Mouse (Mus musculus) layer of hippocampus, adult 11-12 months (tissue): ENCODE measurements around the gene Gpd2.

Experiments used
- DNase-seq: peaks from one replicate; pipeline ENCODE4 v3.0.0; 2022; ENCODE audit warnings: low spot score

Gene Gpd2

DNA sequence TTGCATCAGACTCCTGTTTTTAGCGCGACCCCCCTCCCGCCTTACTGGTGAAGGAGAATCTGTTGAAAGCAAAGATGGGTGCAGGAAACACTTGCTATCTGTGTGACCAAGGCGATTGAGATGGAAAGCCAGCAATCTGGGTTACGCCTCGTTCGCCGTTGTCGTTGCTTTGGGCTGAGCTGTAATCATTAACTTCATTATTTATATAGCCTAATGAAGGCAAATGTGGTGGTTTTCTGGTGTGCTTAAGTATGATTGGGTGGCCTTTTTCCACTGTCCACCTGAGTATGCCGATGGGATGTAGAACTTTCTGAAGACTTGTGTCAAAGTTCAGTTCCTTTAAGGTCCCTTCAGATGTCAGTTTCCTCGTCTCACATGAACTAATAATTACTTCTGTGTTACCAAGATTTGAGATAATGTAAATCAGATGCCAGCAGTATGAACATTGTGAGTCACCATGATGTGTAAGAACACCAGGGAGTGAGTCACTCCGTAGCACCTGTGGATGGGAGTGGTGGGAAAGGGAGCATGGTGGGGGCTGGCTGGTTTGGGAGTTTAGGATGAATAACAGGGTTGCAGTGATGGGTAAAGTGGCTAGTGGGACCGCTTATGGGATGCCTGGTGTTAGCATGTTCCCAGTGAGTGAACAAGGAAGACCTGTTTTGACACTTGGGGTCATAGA lies 14.3 kb downstream of the Gpd2 start:
- no peak for DNase-seq

DNA sequence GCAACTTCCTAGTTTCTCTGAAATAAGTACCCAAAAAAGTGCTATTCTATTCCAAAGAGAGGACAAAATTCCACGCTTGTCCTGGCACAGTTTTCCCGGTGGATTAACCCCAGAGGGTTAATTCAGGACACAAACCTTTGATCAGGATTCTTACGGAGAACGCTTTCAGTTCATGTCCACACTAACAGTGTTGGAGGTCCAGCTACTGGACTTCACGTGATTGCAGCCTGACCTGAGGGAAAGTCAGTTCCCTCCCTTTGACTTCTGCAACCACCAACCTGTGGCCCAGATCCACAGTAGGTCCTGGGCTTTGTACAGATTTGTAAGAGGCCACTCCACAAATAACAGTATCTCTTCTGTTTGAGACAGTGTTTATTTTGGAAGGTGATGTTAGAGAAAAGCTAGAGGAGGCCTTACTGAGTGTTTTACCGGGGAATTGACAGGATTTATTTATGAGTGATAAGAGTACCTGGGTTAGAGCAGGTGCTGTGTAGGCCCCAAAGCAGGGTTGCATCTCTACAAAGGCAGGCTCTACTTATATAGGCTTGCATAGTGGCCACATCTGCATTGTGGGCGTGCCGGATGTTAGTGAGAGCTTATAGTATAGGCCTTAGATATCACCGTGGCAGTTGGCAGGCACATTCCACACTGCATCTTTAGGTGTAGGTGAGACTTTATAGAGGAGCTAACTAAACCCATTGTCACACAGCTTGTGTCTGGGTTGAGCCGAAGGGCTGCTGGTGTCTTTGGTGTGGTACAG lies 15.3 kb downstream of the Gpd2 start:
- no peak for DNase-seq

DNA sequence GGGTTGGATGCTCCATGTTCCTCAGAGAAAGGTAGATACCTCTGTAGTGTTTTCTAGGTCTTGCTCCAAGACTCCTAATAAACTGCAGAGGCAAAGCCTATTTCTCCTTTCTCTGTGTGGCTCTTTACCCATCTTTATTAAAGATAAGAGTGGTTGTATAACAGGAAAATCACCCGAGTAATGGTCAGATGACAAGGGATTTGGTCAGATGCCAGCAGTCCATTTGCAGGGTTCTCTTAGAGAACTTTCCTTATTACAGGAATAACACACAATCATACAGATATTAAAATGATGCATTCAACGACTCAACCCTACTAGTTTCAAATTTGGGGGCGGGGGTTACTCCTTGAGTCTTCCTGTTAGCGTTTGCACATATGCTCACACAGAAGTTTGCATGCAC lies 16.8 kb downstream of the Gpd2 start:
- no peak for DNase-seq

DNA sequence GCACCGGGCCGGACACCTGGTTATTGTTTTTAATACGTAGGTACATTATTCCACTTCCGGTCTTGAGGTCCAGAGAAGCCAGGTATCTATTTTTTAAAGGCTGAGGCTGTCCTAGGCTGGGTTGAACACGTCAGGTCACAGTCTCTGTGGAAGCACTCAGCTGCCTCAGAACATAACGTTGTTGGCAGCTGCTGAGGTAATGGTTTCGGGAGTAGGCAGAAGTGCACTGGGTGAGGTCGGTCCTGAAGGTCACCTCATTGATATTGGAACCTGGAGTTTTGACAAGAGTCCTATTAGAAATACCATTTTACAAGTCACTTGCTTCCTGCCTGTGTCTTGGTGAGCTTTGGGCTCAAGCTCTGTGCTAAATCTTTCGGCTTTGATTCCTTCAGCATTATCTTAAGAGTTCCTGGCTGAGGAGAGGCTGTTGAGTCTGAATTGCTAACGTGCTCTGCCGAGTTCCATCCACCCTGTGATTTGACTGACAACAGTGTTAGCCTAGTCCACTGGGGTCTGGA lies 17.8 kb downstream of the Gpd2 start:
- no peak for DNase-seq

DNA sequence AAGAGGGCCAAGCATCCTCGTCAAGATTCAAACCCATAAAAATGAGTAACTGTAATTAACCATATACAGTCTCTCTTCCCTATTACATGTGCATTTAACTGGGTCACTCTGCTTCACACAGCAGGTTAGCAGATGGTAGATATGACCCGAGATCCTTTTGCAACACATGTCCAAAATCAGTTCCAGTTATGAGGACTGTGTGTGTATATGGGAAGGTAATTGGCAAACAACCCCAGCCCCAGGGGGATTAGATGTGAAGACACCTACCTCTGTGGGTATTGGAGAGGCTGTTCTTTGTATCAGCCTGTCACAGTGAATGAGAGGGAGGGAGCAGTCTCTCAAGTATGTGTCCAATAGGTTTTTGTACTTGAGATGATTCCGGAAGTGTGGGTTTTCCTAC lies 18.4 kb downstream of the Gpd2 start:
- DNase-seq: no peak

DNA sequence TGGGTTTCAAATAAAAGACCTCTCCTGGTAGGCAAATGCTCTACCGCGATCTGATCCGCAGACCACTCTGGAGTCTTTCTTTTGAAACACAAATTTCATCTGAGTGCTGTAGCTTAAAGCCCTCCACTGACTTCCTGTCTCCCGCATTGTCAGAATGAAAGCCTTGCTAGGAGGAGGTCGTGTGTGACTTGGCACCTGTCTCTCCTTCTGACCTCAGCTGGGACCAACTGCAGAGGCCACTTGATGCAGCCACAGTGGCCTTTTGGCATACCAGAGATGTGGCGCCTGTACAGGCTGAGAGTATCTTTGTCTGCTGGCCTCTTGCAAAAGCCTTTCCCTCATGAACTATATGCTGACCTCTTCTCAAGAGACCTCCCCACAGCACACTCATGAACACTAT lies 19.0 kb downstream of the Gpd2 start:
- DNase-seq: no peak

DNA sequence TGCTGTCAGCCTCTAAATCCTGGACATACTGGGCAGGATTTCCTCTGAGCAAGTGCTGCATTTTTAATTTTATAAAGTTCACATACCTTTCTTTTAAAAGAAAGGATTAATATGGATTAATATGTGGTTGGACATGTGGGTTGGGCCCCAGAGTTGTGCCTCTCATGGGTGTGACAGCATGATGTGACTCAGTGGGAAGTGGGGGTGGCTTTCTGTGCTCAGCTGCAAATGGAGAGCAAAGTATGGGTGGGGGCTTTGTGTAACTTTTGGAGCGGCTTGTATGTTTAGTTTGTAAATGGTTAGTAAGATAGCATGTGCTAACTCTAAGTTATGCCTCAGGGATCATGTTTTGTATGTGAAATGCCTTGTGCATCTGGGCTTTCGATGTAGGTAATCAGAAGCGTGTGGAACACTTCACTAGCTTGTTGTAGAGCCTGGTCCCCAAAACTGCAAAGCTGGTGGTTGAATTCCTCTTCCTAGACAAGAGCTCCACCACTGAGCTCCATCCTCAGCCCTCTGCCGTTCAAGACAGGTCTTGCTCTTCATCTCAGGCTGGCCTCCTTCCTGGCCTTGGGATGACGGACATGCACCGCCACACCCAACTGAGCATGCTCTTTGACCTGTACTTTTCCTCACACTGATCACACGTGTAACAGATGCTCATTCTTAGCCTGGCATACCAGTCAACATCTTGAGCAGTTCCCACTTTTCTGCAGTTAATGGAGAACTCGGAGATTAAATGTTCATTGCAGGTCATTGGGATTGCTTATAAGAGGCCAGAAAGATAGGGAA lies 24.0 kb downstream of the Gpd2 start:
- DNase-seq: no peak

DNA sequence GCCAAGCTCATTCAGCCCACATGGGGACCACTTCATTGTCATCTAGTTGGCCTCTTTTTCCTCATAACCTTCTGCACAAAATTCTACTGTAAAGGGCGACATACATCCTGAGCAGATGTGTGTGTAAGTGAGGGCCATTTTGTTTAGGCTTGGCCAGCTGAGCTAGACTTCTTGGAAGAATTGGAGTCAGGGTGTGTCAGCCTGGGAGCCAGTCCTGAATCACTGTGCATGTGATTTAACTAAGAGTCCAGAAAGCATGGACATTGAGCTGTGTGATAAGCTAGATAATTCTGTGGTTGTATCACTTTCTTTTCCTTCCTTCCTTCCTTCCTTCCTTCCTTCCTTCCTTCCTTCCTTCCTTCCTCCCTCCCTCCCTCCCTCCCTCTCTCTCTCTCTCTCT lies 26.0 kb downstream of the Gpd2 start:
- DNase-seq: no peak

DNA sequence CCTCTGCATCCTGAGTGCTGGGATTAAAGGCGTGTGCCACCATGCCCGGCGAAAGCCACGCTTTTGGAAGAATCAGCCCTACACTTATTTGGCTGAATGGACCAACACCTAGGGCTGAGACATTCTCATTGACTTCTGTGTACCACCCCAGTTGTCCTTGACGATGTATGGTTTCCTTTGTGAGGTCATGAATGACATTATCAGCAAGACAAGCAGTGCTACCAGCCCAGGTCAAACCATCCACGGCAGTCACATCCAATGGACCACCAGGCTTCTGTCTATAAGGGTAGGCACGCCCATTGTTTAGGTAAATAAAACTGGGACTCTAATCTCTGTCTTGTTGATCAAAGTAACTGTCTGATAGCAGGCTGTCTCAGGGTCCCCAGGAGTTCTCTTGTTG lies 27.5 kb downstream of the Gpd2 start:
- DNase-seq: no peak

DNA sequence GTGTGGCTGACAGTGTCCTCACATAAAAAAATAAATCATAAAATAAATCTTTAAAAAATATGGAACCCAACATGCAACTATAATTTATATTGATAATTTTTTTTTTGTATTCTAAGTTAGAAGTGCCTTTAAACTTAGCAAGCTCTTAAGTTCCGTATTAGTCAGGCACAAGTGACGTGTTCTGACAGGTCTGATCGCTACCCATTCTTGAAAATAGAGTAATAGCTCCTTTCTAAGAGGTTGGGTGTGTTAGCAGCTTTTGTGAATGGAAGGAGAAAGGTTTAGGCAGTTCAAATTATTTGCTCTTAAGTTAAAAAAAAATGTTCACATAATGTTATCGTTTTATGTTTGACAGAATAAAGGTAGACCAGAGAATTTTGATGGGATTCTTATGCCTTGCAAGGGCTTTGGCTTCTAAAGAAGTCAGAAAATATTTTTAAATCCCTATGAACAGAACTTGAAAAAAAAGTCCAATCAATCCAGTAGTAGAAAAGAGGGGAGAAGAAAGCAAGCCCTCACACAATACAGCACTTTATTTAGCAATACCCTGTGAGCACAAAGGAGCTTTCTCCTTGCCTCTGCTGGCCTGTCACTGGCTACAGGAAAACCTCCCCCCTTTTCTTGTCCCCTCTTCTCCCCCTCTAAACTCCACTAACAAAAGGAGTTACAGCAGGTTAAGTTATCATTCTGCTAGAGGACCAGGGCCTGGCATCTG lies 29.4 kb downstream of the Gpd2 start:
- DNase-seq: no peak

DNA sequence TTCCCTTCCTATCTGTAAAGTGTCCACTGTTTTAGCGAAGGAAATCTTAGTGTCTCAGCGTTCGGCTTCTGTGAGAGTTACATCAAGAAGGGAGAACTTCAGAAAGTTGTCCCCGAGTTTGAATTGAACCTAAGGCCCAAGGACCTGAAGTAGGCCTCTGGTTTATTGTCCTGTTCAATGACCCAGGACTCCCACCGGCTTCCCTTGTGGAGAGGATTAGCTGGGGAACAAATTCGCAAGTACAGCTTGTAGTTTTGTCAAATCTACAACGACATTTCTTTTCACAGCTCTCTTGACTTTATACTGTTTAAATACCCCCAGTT lies 29.9 kb downstream of the Gpd2 start:
- no peak for DNase-seq

DNA sequence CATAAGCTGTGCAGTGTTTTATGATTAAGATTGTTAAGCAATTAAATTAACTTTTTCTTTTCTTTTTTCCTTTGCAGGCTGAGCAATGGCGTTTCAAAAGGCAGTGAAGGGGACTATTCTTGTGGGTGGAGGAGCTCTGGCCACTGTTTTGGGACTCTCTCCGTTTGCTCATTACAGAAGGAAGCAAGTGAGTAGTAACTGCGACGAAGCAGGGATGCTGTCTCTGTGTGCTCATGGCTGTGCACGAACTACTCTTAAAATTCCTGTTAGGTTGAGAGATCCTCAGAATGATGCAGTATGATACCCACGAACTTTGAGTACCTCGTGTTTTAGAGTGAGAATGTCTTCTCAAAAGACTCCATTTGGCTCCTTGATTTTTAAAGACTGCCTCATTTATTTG lies 30.5 kb downstream of the Gpd2 start:
- DNase-seq: no peak

DNA sequence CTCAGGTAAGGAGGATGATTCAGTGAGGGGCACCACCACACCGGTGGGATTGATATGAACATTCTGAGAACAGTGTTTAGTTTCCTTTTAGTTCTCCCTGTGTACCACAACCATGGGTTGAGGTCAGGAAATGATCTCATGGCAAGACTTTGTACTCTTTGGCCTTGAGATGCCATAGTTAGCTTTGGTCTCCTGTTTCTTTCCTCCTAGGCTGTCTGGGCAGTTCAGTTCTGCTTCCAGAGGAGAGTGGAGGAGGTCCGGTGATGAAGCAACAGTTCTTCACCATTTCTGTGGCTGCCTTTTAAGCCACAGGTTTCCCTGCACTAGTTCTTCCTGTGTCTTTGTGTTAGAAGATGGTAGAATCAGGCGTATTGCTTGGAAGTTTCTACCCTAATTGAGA lies 31.4 kb downstream of the Gpd2 start:
- DNase-seq: no peak

DNA sequence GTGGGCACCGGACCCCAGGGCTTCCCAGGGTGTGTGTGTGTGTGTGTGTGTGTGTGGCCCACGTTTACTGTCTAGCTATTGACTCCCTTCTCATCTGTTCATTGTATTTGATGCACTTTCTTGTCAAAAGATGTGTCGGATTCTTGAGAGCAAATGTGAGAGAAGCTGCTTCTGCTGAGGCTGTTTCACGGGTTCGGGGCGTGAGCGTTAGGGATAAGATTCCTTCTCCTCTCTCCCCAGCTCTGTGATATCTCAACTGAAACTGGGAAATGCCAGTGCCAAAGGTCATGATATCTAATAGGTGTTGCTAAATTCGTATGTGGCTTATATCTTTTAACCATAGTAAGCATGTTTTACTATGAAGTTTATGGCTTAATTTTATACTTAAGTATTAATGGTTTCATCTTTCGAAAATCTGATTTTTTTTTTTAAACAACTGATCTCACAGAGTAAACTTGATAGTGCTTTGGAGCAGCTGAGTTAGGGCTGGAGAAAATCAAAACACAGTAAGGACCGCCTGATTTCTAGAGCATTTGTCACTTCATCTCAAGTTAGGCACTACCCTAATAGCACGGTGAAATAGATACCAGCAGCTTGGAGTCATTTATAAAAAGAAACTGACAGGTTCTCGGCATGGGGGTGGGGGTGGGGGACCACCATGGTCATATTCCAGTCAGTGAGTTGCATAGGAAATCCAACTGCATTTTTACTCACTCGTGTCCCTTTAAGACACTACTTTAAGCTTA lies 32.4 kb downstream of the Gpd2 start:
- no peak for DNase-seq

DNA sequence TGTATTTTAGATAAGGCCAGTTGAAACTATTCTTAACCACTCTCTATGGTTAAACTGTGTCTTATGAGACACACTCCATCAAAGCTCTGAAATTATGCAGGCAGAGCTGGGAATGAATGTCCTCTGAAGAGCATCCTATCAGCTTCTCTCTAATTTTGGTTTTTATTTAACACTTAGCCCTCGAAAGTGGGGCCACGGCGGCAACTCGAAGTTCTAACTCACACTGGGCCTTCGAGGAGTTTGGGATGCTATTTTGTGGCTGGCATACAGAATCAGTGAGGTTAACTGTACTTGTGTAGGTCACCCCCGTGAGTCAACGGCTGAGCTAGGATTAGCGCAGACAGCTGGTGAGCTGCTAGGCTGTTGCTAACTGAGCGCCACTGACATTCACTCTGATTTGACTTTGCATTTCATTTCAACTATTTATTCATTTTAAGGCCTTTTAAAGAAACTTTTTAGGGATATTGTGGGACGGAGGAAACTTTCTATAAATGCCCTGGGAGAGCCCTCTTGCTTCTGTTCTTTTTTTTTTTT lies 42.8 kb downstream of the Gpd2 start:
- DNase-seq: no peak

DNA sequence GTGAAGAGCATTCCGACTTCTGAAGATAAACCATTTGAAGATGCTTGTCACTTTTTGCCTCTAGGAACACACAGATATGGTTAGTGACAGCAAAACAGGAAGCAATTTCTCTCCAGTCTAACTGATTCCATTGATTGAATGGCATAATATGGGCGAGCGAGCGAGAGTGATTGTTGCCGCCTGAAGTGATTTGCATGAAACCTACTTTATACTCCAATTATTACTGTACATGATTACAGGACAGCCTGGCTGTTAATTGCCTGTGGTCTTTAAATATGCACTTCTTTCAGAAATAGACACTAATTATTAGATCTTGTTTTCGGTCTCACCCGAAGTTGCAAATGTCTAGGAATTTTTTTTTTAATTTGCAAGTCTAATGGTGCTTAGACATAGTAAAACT lies 46.4 kb downstream of the Gpd2 start:
- DNase-seq: no peak

DNA sequence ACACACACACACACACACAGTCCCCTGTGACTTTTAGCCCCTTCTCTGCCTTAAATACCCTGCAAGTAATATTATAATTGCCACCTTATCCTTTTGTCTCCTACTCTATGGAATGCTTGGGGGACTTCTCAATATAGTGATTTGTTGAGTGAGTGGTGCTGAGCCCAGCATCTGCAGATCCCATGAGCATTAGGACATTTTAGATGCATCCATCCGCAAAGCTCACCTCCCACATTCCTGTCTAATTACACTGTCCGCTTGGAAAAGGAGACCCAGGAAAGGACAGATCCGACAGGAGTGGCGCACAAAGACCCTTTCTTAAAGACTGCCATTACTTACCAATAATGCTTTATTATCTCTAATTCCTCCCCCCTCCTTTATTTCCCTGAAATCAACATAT lies 47.8 kb downstream of the Gpd2 start:
- no peak for DNase-seq

DNA sequence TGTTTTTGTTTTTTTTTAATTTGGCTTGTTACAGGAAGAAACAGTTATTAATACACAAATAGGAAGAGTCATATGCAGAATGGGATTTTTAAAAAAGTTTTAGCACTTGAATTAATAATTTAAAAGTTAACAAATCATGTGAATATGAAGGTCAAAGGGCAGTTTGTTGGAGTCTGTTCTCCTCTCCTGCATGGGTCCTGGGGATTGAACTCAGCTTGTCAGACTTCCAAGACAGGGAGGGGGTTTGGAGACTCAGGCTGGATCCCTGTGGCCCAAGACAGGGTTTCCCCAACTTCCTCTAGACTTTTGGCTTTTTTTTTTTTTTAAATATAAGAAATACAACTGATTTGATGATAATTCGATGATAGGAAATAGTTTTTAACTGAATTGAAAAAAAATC lies 50.6 kb downstream of the Gpd2 start:
- no peak for DNase-seq

DNA sequence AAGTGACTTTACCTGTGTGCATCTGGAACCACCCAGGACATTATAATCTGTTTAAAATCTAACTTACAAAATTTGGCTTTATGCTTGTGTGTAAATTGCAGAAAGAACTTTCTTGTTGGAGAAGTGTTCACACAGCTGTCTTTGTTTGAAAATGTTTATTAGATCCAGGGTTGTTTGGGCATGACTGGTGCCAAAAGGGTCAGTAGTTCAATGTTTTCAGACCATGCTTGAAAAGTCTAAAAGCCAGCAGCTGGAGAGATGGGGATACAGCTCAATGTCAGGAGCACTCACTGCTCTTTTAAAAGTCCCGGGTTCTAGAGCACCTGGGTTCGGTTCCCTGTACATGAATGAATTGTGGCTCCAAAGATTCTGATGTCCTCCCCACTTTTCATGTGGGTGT lies 56.1 kb downstream of the Gpd2 start:
- no peak for DNase-seq

DNA sequence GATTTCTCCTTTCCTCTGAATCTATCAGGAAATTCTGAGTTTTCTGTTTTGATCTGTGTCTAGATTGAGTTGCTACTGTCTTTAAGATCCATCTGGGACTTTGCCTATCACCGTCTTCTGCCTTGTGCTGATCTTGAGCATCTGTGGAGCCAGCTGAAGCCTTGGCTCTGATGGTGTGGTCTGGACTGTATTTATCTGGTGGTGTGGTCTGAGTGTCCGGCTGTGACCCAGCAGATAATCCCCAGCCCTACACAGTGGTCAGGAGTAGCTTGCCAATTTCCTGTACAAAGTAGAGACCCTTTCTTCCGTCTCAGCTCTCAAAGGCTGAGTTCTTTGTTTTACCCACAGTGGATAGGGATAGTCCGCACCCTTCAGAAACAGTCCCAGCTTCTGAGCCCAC lies 58.6 kb downstream of the Gpd2 start:
- DNase-seq: no peak

DNA sequence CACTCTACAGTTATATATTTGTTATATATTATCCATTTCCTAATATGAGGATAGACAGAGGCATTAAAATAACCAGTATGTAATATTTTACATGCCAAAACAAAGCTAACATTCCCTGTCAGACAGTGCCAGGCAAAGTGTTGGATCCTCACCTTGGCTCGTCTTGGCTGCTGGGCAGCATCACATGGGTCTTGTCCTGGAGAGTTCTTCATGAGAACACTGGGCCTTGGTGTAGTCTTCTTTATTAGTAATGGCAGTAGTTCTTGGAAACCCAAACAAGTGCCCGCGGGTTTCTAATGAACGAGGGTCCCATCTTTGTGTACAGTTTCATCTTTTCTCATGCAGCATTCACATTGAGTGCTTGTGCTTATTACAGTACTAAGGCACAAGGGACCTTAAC lies 59.8 kb downstream of the Gpd2 start:
- no peak for DNase-seq

DNA sequence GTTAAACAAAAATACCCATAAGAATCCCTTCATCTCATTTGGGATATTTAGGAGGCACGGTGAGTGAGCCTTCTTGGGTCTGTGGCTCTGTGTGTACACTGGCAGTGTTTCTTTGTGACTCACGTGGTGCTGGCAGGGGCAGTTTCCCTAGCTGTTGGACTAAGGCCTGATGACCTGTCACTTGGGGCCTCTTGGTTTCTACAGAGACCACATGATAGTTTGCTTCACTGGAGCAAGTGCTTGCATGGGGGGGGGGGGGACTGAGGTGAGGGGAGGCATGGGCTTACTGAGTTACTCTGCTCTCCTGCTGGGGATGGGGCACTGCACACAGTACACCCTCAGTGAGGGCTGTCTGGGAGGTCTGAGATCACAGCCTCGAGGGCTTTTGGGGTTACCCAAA lies 64.1 kb downstream of the Gpd2 start:
- DNase-seq: no peak
